Mouse (Mus musculus) megakaryocyte, embryonic 14.5 days (primary cell): ENCODE measurements at regions not wholly inside any gene's neighbourhood (a gene's known extent, or its start where the extent isn't known, plus 50 kb on each side); places are given as distances from the start of the nearest gene placed in this dataset.

Experiments
- H3K27me3 ChIP-seq: replicated peaks from 2 replicates; pipeline ENCODE3; 2012; ENCODE audit warnings: inconsistent platforms
- H3K36me3 ChIP-seq: replicated peaks from 2 replicates; pipeline ENCODE3; 2012; ENCODE audit warnings: low read length, inconsistent platforms, mixed read lengths
- H3K4me1 ChIP-seq: 2 replicates; pipeline ENCODE4 v1.6.1; 2012; ENCODE audit warnings: inconsistent platforms
- H3K4me3 ChIP-seq: replicated peaks from 2 replicates; pipeline ENCODE3; 2012; ENCODE audit warnings: moderate library complexity, mild to moderate bottlenecking, inconsistent platforms
- H3K9me3 ChIP-seq: 2 replicates; pipeline ENCODE4 v1.6.1; 2012; ENCODE audit warnings: inconsistent platforms
- FLI1 ChIP-seq: IDR thresholded peaks from 2 replicates; pipeline ENCODE4 v1.6.1; 2012; ENCODE audit warnings: low read length, inconsistent platforms, mixed read lengths
- GATA1 ChIP-seq: IDR thresholded peaks from 3 replicates; pipeline ENCODE4 v1.6.1; 2012; ENCODE audit warnings: mixed read lengths, low read length, inconsistent platforms, borderline replicate concordance

GRCm38 (mm10) chr11:112028031-112028430 is 754.0 kb upstream of the Sox9 start:
- no peaks in the 10 kb centered on the region for H3K36me3 ChIP-seq
- no peaks in the 10 kb centered on the region for H3K4me1 ChIP-seq
- peaks cover 17% of the 10 kb centered on the region for H3K9me3 ChIP-seq
- TF ChIP-seq FLI1 (no peak), GATA1 (no peak)
- no peaks in the 10 kb centered on the region for H3K27me3 ChIP-seq
- H3K4me3 ChIP-seq, result no peak overlapping the region

GRCm38 (mm10) chr11:112038741-112039140 is 743.3 kb upstream of the Sox9 start:
- Histone ChIP-seq H3K27me3 (no peaks in the 10 kb centered on the region), H3K4me1 (no peaks in the 10 kb centered on the region), H3K4me3 (no peak overlapping the region), H3K36me3 (no peaks in the 10 kb centered on the region), H3K9me3 (peaks cover 9% of the 10 kb centered on the region; the same call in 1 of the 2 replicates)
- TF ChIP-seq GATA1 (no peak), FLI1 (no peak)

GRCm38 (mm10) chr11:112044455-112044854 is 737.6 kb upstream of the Sox9 start:
- no peak overlapping the region for H3K4me3 ChIP-seq
- H3K4me1 ChIP-seq, result no peaks in the 10 kb centered on the region
- H3K9me3 ChIP-seq, result peaks cover 7% of the 10 kb centered on the region; the same call in 1 of the 2 replicates
- no peaks in the 10 kb centered on the region for H3K36me3 ChIP-seq
- TF ChIP-seq FLI1, result no peak
- TF ChIP-seq GATA1, result no peak
- no peaks in the 10 kb centered on the region for H3K27me3 ChIP-seq

- H3K9me3 ChIP-seq, result peaks cover 7% of the 10 kb centered on the region; the same call in 1 of the 2 replicates
- TF ChIP-seq FLI1 (no peak), GATA1 (no peak)
- no peak overlapping the region for H3K4me3 ChIP-seq
- no peaks in the 10 kb centered on the region for H3K4me1 ChIP-seq
- no peaks in the 10 kb centered on the region for H3K36me3 ChIP-seq
- no peaks in the 10 kb centered on the region for H3K27me3 ChIP-seq
Measured at GRCm38 (mm10) chr11:112045353-112045752, 736.7 kb upstream of the Sox9 start.

- H3K4me1 ChIP-seq, result no peaks in the 10 kb centered on the region
- no peaks in the 10 kb centered on the region for H3K36me3 ChIP-seq
- no peak overlapping the region for H3K4me3 ChIP-seq
- peaks cover 4% of the 10 kb centered on the region; the same call in 1 of the 2 replicates for H3K9me3 ChIP-seq
- no peak for TF ChIP-seq FLI1
- TF ChIP-seq GATA1, result no peak
- no peaks in the 10 kb centered on the region for H3K27me3 ChIP-seq
Measured at GRCm38 (mm10) chr11:112050362-112050761, 731.7 kb upstream of the Sox9 start.

GRCm38 (mm10) chr11:112055591-112055990 is 726.4 kb upstream of the Sox9 start:
- Histone ChIP-seq H3K27me3 (no peaks in the 10 kb centered on the region), H3K4me3 (no peak overlapping the region), H3K9me3 (peaks cover 16% of the 10 kb centered on the region), H3K36me3 (no peaks in the 10 kb centered on the region), H3K4me1 (no peaks in the 10 kb centered on the region)
- TF ChIP-seq FLI1, result no peak
- no peak for TF ChIP-seq GATA1

GRCm38 (mm10) chr11:112067176-112067575 is 714.8 kb upstream of the Sox9 start:
- H3K4me3 ChIP-seq, result no peak overlapping the region
- H3K4me1 ChIP-seq, result no peaks in the 10 kb centered on the region
- no peak for TF ChIP-seq FLI1
- TF ChIP-seq GATA1, result no peak
- H3K9me3 ChIP-seq, result peaks cover 20% of the 10 kb centered on the region
- no peaks in the 10 kb centered on the region for H3K36me3 ChIP-seq
- no peaks in the 10 kb centered on the region for H3K27me3 ChIP-seq

- H3K9me3 ChIP-seq, result peaks cover 24% of the 10 kb centered on the region
- H3K4me1 ChIP-seq, result no peaks in the 10 kb centered on the region
- no peak overlapping the region for H3K4me3 ChIP-seq
- H3K27me3 ChIP-seq, result no peaks in the 10 kb centered on the region
- TF ChIP-seq GATA1 (no peak), FLI1 (no peak)
- no peaks in the 10 kb centered on the region for H3K36me3 ChIP-seq
Measured at GRCm38 (mm10) chr11:112068821-112069220, 713.2 kb upstream of the Sox9 start.

GRCm38 (mm10) chr11:112071571-112071970 is 710.5 kb upstream of the Sox9 start:
- no peak for TF ChIP-seq FLI1
- no peak for TF ChIP-seq GATA1
- Histone ChIP-seq H3K9me3 (peaks cover 20% of the 10 kb centered on the region), H3K4me1 (no peaks in the 10 kb centered on the region), H3K4me3 (no peak overlapping the region), H3K36me3 (no peaks in the 10 kb centered on the region), H3K27me3 (no peaks in the 10 kb centered on the region)

- TF ChIP-seq GATA1 (no peak), FLI1 (no peak)
- Histone ChIP-seq H3K4me3 (no peak overlapping the region), H3K9me3 (no peaks in the 10 kb centered on the region), H3K27me3 (no peaks in the 10 kb centered on the region), H3K4me1 (no peaks in the 10 kb centered on the region), H3K36me3 (no peaks in the 10 kb centered on the region)
Measured at GRCm38 (mm10) chr11:112081386-112081785, 700.6 kb upstream of the Sox9 start.

GRCm38 (mm10) chr11:112083019-112083418 is 699.0 kb upstream of the Sox9 start:
- H3K36me3 ChIP-seq, result no peaks in the 10 kb centered on the region
- no peaks in the 10 kb centered on the region; the same call in 1 of the 2 replicates for H3K9me3 ChIP-seq
- TF ChIP-seq GATA1, result no peak
- H3K4me1 ChIP-seq, result no peaks in the 10 kb centered on the region
- H3K4me3 ChIP-seq, result no peak overlapping the region
- no peaks in the 10 kb centered on the region for H3K27me3 ChIP-seq
